Mouse (Mus musculus): Measurements from ENCODE around the gene Rsph9. TPM values are rescaled to one million over a fixed set of nuclear protein-coding genes. Genes with fewer than 3 reads are reported as not detected.

Rsph9 gene
- polyA plus RNA-seq (2015; fragmentation: Illumina TruSeq; extraction: RNeasy Lipid Tissue Mini Kit (QIAGEN cat#74804); ENCODE audit: insufficient read depth, low replicate concordance) = 0.32 TPM

GRCm38 (mm10) chr17:46143578-46144423 lies at the start of gene Rsph9:
Rsph9 (minus strand) TSS chr17:46144216.

DNA sequence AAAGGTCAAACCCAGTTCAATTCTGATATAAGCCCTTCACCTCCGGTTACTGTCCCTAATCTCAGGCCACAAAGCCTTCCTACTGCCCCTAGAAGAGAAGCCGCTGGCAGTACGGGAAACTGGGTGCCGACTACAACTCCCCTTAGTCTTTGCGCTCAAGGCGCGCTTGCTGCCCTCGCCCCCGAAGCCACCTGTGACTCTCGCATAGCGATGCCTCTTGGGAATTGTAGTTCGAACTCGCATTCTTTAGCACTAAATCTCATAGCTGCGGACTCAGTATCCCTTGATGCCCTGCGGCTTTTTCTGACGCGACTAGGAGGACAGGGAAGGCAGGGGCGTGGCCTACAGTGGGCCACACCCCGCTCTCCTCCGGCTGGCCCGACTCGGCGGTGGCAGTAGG lies 16.7 kb upstream of the Rsph9 start, which contains the start of gene Gtpbp2:
Gtpbp2 (plus strand) TSS at position 347 of the 400 bp plus-strand sequence.

GRCm38 (mm10) chr17:46152847-46153782 lies 9.1 kb upstream of the Rsph9 start, which contains the start of gene Mad2l1bp:
Mad2l1bp (minus strand) TSS chr17:46153553.

DNA sequence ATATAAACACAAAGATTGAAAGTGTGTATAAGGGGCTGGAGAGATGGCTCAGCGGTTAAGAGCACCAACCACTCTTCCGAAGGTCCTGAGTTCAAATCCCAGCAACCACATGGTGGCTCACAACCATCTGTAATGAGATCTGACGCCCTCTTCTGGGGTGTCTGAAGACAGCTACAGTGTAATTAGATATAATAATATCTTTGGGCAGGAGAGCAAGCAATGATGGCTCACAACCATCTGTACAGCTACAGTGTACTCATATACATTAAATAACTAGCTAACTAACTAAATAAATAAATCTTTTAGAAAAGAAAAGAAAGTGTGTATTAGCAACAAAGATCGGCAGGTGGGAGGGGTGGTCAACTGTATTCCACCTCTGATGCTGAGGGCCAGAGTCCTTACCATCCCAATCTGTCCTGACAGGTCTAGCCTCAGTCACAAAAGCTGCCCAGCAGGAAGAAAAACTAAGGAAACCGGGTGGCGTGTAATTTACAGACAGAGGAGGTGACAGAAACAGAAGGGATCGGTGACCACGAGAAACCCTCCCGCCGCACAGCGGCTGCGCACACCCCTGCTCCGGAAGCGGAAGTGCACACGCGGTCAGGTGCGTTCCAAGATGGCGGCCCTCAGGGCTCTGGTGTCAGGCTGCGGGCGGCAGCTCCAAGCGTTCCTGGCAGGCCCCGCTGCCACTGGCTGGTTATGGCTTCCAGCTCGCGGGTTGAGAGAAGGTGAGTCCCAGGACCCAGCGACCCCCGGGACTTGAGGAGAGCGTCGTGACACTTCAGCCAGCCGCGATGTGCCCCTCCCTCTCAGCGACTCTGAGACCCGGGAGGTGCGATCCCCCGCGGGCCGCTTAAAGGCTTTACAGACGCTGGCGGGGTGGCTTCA lies 33.4 kb downstream of the Rsph9 start, which contains the start of gene Mrps18a:
Mrps18a (plus strand) TSS at position 585 of the 888 bp plus-strand sequence.

Other genes starting within 250 kb of the Rsph9 start
- gene Vegfa, start 111.8 kb downstream of the Rsph9 start, polyA plus RNA-seq (2015; fragmentation: Illumina TruSeq; extraction: RNeasy Lipid Tissue Mini Kit (QIAGEN cat#74804); ENCODE audit: insufficient read depth, low replicate concordance) = 75.1 TPM
- gene Mrps18a, start 33.2 kb downstream of the Rsph9 start, polyA plus RNA-seq (2015; fragmentation: Illumina TruSeq; extraction: RNeasy Lipid Tissue Mini Kit (QIAGEN cat#74804); ENCODE audit: insufficient read depth, low replicate concordance) = 50.6 TPM
- gene Mad2l1bp, start 9.3 kb upstream of the Rsph9 start, polyA plus RNA-seq (2015; fragmentation: Illumina TruSeq; extraction: RNeasy Lipid Tissue Mini Kit (QIAGEN cat#74804); ENCODE audit: insufficient read depth, low replicate concordance) = 15.3 TPM
- 158 TPM for gene Gtpbp2, start 16.8 kb upstream of the Rsph9 start, polyA plus RNA-seq (2015; fragmentation: Illumina TruSeq; extraction: RNeasy Lipid Tissue Mini Kit (QIAGEN cat#74804); ENCODE audit: insufficient read depth, low replicate concordance)
- gene Polh, start 58.4 kb upstream of the Rsph9 start, polyA plus RNA-seq (2015; fragmentation: Illumina TruSeq; extraction: RNeasy Lipid Tissue Mini Kit (QIAGEN cat#74804); ENCODE audit: insufficient read depth, low replicate concordance) = 18.1 TPM
- 31.6 TPM for gene Xpo5, start 58.6 kb upstream of the Rsph9 start, polyA plus RNA-seq (2015; fragmentation: Illumina TruSeq; extraction: RNeasy Lipid Tissue Mini Kit (QIAGEN cat#74804); ENCODE audit: insufficient read depth, low replicate concordance)
- gene Polr1c, start 103.8 kb upstream of the Rsph9 start, polyA plus RNA-seq (2015; fragmentation: Illumina TruSeq; extraction: RNeasy Lipid Tissue Mini Kit (QIAGEN cat#74804); ENCODE audit: insufficient read depth, low replicate concordance) = 37.5 TPM
- gene Yipf3, start 103.9 kb upstream of the Rsph9 start, polyA plus RNA-seq (2015; fragmentation: Illumina TruSeq; extraction: RNeasy Lipid Tissue Mini Kit (QIAGEN cat#74804); ENCODE audit: insufficient read depth, low replicate concordance) = 20.5 TPM
- 0.37 TPM for gene Lrrc73, start 109.3 kb upstream of the Rsph9 start, polyA plus RNA-seq (2015; fragmentation: Illumina TruSeq; extraction: RNeasy Lipid Tissue Mini Kit (QIAGEN cat#74804); ENCODE audit: insufficient read depth, low replicate concordance)
- gene Tjap1, start 138.8 kb upstream of the Rsph9 start, polyA plus RNA-seq (2015; fragmentation: Illumina TruSeq; extraction: RNeasy Lipid Tissue Mini Kit (QIAGEN cat#74804); ENCODE audit: insufficient read depth, low replicate concordance) = 10.3 TPM
- gene Dlk2, start 153.2 kb upstream of the Rsph9 start, polyA plus RNA-seq (2015; fragmentation: Illumina TruSeq; extraction: RNeasy Lipid Tissue Mini Kit (QIAGEN cat#74804); ENCODE audit: insufficient read depth, low replicate concordance) = not detected
- 4.7 TPM for gene Abcc10, start 184.1 kb upstream of the Rsph9 start, polyA plus RNA-seq (2015; fragmentation: Illumina TruSeq; extraction: RNeasy Lipid Tissue Mini Kit (QIAGEN cat#74804); ENCODE audit: insufficient read depth, low replicate concordance)
- 169 TPM for gene Zfp318, start 239.5 kb upstream of the Rsph9 start, polyA plus RNA-seq (2015; fragmentation: Illumina TruSeq; extraction: RNeasy Lipid Tissue Mini Kit (QIAGEN cat#74804); ENCODE audit: insufficient read depth, low replicate concordance)